Mouse (Mus musculus): ENCODE results near the gene St6galnac5. TPM values are rescaled to one million over a fixed set of nuclear protein-coding genes. Genes with fewer than 3 reads are reported as not detected.

The St6galnac5 gene
- polyA plus RNA-seq, 1 experiment from 2014 or later = 23.1 TPM

DNA sequence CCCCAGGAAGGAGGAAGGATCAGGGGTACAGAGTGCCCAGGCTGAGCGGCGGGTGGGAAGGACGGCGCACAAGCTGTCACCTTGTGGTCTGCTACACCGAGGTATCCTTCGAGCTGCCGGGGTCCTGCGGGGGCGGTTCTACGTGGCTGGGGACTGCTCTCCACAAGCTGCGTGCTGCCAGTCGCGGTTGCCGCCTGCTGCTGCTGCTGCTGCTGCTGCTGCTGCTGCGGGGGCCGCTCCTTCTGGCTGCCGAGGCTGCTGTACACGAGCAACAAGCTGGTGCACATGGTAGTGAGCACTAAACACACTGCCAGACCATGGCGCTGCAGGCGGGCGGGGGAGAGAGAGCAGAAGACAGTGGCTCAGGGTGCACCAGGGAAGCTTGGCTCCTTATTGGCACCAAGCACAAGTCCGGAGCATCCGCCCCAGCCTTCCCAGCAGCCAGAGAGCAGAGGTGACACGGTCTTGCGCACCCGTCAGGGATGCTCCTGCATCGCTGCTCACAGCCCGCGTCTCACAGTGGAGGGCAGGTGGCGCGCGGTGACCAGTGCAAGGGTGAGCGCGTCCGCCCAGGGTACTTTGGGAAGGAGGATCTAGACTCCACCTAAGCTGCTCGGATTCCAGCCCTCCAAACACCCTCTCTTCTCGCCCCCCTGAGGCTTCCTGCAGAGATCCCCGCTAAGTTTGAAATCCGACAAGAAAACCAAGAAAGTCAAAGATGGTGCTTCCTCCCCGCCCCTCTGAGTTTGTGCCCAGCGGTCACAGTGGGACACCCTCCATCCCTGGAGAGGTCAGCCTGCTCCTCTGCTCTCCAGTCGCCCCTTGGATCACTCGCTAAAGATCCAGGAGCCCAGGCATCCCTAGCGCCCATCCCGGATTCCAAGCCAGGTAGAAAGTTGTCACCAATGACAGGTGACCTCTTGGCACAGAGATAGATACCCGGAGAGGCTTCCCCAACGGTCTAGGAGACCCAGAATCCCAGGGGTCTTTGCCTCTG is 770 bp downstream of the St6galnac5 start:
- peak overlapping the region; percentile 59 for H3K4me3 ChIP-seq (replicated peaks; ENCODE audit: low read length)
- 1% methylated on average over 47 of the region's 47 CpGs for WGBS
- H3K36me3 ChIP-seq (ENCODE audit: control insufficient read depth, insufficient read depth) = no peaks in the 10 kb centered on the region
- ATAC-seq = peak; percentile 77
- peak overlapping the region; percentile 62 for H3K9ac ChIP-seq (replicated peaks; ENCODE audit: low read depth, low read length)
- peak overlapping the region; percentile 94 for H3K4me2 ChIP-seq (ENCODE audit: low read length)
- no peak overlapping the region; the same call in 1 of the 2 replicates for H3K27ac ChIP-seq (ENCODE audit: low read length)
- H3K27me3 ChIP-seq (replicated peaks; ENCODE audit: control insufficient read depth, insufficient read depth, low read length) = peaks cover 4% of the 10 kb centered on the region
- H3K4me1 ChIP-seq (replicated peaks; ENCODE audit: control insufficient read depth, insufficient read depth, low read length) = peaks cover 26% of the 10 kb centered on the region
- H3K9me3 ChIP-seq (ENCODE audit: control insufficient read depth, low read length) = no peaks in the 10 kb centered on the region

DNA sequence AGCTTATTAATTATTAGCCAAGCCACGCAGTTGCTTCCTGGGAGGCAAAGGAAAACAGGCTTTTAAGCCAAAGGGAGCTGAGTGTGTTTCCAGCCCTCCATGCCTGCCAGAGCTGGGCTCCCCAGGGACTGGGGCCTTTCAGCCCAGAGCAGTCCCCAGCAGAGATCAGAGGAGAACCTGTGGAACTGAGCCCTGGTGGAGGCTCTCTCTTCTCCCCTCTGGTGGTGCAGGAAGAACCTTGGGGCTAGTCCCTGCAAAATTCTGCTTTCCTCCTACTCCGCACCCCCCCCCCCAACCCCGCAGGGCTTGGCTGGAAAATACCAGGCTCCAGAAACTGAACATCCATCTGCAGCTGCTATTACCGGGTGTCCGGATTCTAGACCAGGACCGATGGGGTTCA is 1.6 kb downstream of the St6galnac5 start:
- Histone ChIP-seq H3K36me3 (ENCODE audit: control insufficient read depth, insufficient read depth) (no peaks in the 10 kb centered on the region), H3K27ac (ENCODE audit: low read length) (no peak overlapping the region), H3K4me3 (replicated peaks; ENCODE audit: low read length) (peak overlapping the region; percentile 59), H3K4me1 (replicated peaks; ENCODE audit: control insufficient read depth, insufficient read depth, low read length) (peaks cover 26% of the 10 kb centered on the region), H3K4me2 (ENCODE audit: low read length) (peak overlapping the region; percentile 94), H3K9ac (replicated peaks; ENCODE audit: low read depth, low read length) (peak overlapping the region; percentile 62), H3K9me3 (ENCODE audit: control insufficient read depth, low read length) (no peaks in the 10 kb centered on the region), H3K27me3 (replicated peaks; ENCODE audit: control insufficient read depth, insufficient read depth, low read length) (peaks cover 4% of the 10 kb centered on the region)
- 14% methylated on average over 6 of the region's 6 CpGs for WGBS
- peak; percentile 27 for ATAC-seq

- Histone ChIP-seq H3K4me2 (ENCODE audit: low read length) (peak overlapping the region; percentile 29), H3K36me3 (ENCODE audit: control insufficient read depth, insufficient read depth) (no peaks in the 10 kb centered on the region), H3K9me3 (ENCODE audit: control insufficient read depth, low read length) (no peaks in the 10 kb centered on the region), H3K9ac (replicated peaks; ENCODE audit: low read depth, low read length) (no peak overlapping the region), H3K4me3 (replicated peaks; ENCODE audit: low read length) (peak overlapping the region; percentile 6; the same call in 1 of the 2 replicates), H3K27me3 (replicated peaks; ENCODE audit: control insufficient read depth, insufficient read depth, low read length) (peaks cover 4% of the 10 kb centered on the region), H3K27ac (ENCODE audit: low read length) (no peak overlapping the region), H3K4me1 (replicated peaks; ENCODE audit: control insufficient read depth, insufficient read depth, low read length) (peaks cover 26% of the 10 kb centered on the region)
- WGBS = 81% methylated on average over 11 of the region's 11 CpGs
- ATAC-seq = no peak
These were observed 2.5 kb downstream of the St6galnac5 start for GRCm38 (mm10) chr3:152979481-152980092.

GRCm38 (mm10) chr3:152971373-152971772 is 10.7 kb downstream of the St6galnac5 start:
- no peak for ATAC-seq

GRCm38 (mm10) chr3:152969774-152970347 is 12.2 kb downstream of the St6galnac5 start:
- no peaks in the 10 kb centered on the region for H3K4me1 ChIP-seq (replicated peaks; ENCODE audit: control insufficient read depth, insufficient read depth, low read length)
- H3K36me3 ChIP-seq (ENCODE audit: control insufficient read depth, insufficient read depth) = no peaks in the 10 kb centered on the region
- H3K9me3 ChIP-seq (ENCODE audit: control insufficient read depth, low read length) = no peaks in the 10 kb centered on the region
- 72% methylated on average over 16 of the region's 16 CpGs for WGBS
- no peak overlapping the region for H3K27ac ChIP-seq (ENCODE audit: low read length)
- H3K4me3 ChIP-seq (replicated peaks; ENCODE audit: low read length) = no peak overlapping the region
- H3K4me2 ChIP-seq (ENCODE audit: low read length) = no peak overlapping the region
- peak; percentile 26; the same call in 1 of the 2 replicates for ATAC-seq
- H3K9ac ChIP-seq (replicated peaks; ENCODE audit: low read depth, low read length) = no peak overlapping the region
- H3K27me3 ChIP-seq (replicated peaks; ENCODE audit: control insufficient read depth, insufficient read depth, low read length) = no peaks in the 10 kb centered on the region

More at GRCm38 (mm10) chr3:152971373-152971772, 10.7 kb downstream of the St6galnac5 start:
- Histone ChIP-seq H3K9me3 (ENCODE audit: control insufficient read depth, low read length) (no peaks in the 10 kb centered on the region), H3K4me1 (replicated peaks; ENCODE audit: control insufficient read depth, insufficient read depth, low read length) (no peaks in the 10 kb centered on the region), H3K36me3 (ENCODE audit: control insufficient read depth, insufficient read depth) (no peaks in the 10 kb centered on the region), H3K4me2 (ENCODE audit: low read length) (no peak overlapping the region), H3K9ac (replicated peaks; ENCODE audit: low read depth, low read length) (no peak overlapping the region), H3K27me3 (replicated peaks; ENCODE audit: control insufficient read depth, insufficient read depth, low read length) (no peaks in the 10 kb centered on the region), H3K4me3 (replicated peaks; ENCODE audit: low read length) (no peak overlapping the region), H3K27ac (ENCODE audit: low read length) (no peak overlapping the region)
- 90% methylated on average over 4 of the region's 4 CpGs for WGBS

DNA sequence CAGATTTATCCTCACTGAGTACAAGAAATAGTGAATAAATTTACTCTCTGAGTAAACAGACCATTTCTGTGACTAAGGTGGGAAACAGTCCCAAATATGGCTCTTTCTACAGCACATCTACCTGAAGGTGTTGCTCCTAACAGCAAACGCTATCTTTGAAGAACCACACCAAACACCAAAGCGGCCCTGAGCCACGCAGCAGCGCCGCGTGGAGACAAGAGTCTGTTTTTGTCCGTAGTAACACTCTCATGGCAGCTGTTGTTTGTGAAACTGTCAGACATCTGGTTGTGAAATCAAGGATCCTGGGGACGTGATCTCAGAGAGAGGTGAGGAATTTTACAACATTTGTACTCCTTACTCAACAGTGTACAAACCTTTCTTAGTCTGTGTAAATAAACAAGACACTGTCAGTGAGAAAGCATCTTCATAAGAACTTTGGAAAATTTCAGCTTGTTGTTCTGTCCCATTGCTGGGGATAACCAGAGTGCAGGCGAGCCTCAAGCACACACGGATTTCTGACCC is 20.1 kb downstream of the St6galnac5 start:
- WGBS = 84% methylated on average over 10 of the region's 10 CpGs
- no peak overlapping the region for H3K4me2 ChIP-seq (ENCODE audit: low read length)
- no peaks in the 10 kb centered on the region for H3K9me3 ChIP-seq (ENCODE audit: control insufficient read depth, low read length)
- H3K4me1 ChIP-seq (replicated peaks; ENCODE audit: control insufficient read depth, insufficient read depth, low read length) = 0 out of 2 replicates have a peak, but pooled peaks cover 2% of the 10 kb centered on the region
- H3K9ac ChIP-seq (replicated peaks; ENCODE audit: low read depth, low read length) = no peak overlapping the region
- H3K27ac ChIP-seq (ENCODE audit: low read length) = no peak overlapping the region
- no peaks in the 10 kb centered on the region for H3K27me3 ChIP-seq (replicated peaks; ENCODE audit: control insufficient read depth, insufficient read depth, low read length)
- H3K36me3 ChIP-seq (ENCODE audit: control insufficient read depth, insufficient read depth) = no peaks in the 10 kb centered on the region
- H3K4me3 ChIP-seq (replicated peaks; ENCODE audit: low read length) = no peak overlapping the region
- ATAC-seq = no peak

GRCm38 (mm10) chr3:152958358-152959150 is 23.5 kb downstream of the St6galnac5 start:
- WGBS = 73% methylated on average over 11 of the region's 11 CpGs
- Histone ChIP-seq H3K4me3 (replicated peaks; ENCODE audit: low read length) (no peak overlapping the region), H3K4me2 (ENCODE audit: low read length) (no peak overlapping the region), H3K27me3 (replicated peaks; ENCODE audit: control insufficient read depth, insufficient read depth, low read length) (no peaks in the 10 kb centered on the region), H3K36me3 (ENCODE audit: control insufficient read depth, insufficient read depth) (no peaks in the 10 kb centered on the region), H3K9me3 (ENCODE audit: control insufficient read depth, low read length) (no peaks in the 10 kb centered on the region), H3K9ac (replicated peaks; ENCODE audit: low read depth, low read length) (no peak overlapping the region), H3K4me1 (replicated peaks; ENCODE audit: control insufficient read depth, insufficient read depth, low read length) (0 out of 2 replicates have a peak, but pooled peaks cover 2% of the 10 kb centered on the region), H3K27ac (ENCODE audit: low read length) (no peak overlapping the region)
- no peak for ATAC-seq

- Histone ChIP-seq H3K36me3 (ENCODE audit: control insufficient read depth, insufficient read depth) (no peaks in the 10 kb centered on the region), H3K4me1 (replicated peaks; ENCODE audit: control insufficient read depth, insufficient read depth, low read length) (0 out of 2 replicates have a peak, but pooled peaks cover 2% of the 10 kb centered on the region), H3K9ac (replicated peaks; ENCODE audit: low read depth, low read length) (no peak overlapping the region), H3K4me3 (replicated peaks; ENCODE audit: low read length) (no peak overlapping the region), H3K27me3 (replicated peaks; ENCODE audit: control insufficient read depth, insufficient read depth, low read length) (no peaks in the 10 kb centered on the region), H3K4me2 (ENCODE audit: low read length) (no peak overlapping the region), H3K9me3 (ENCODE audit: control insufficient read depth, low read length) (no peaks in the 10 kb centered on the region), H3K27ac (ENCODE audit: low read length) (no peak overlapping the region)
- WGBS = 90% methylated on average over 4 of the region's 4 CpGs
- no peak for ATAC-seq
These were observed 25.3 kb downstream of the St6galnac5 start for GRCm38 (mm10) chr3:152956771-152957170.
